Mouse (Mus musculus) heart, embryonic 10.5 days (tissue): ENCODE measurements around the gene Pde8a. TPM values are rescaled to one million over a fixed set of nuclear protein-coding genes. Genes with fewer than 3 reads are reported as not detected.
A peak's percentile ranks its signal among the peaks of the same experiment; 100 is the strongest.

Experiments
- DNase-seq: peaks from one replicate; pipeline ENCODE4 v3.0.0-alpha.2; 2017; ENCODE audit warnings: low spot score
- H3K27ac ChIP-seq: fragments of 300-500 bp; sonication (generic); 2 replicates; pipeline ENCODE4 v1.5.1; 2016; ENCODE audit warnings: mild to moderate bottlenecking
- H3K27me3 ChIP-seq: fragments of 300-500 bp; sonication (generic); 2 replicates; pipeline ENCODE4 v1.6.1; 2016; ENCODE audit warnings: mild to moderate bottlenecking; ENCODE audit not compliant: poor library complexity, insufficient read depth, severe bottlenecking
- H3K36me3 ChIP-seq: fragments of 300-500 bp; sonication (generic); 2 replicates; pipeline ENCODE4 v1.6.1; 2016; ENCODE audit warnings: mild to moderate bottlenecking, moderate library complexity
- H3K4me1 ChIP-seq: fragments of 300-500 bp; sonication (generic); 2 replicates; pipeline ENCODE4 v1.6.1; 2016; ENCODE audit warnings: mild to moderate bottlenecking
- H3K4me3 ChIP-seq: fragments of 300-500 bp; sonication (generic); 2 replicates; pipeline ENCODE4 v1.5.1; 2016; ENCODE audit warnings: mild to moderate bottlenecking, moderate library complexity
- H3K9me3 ChIP-seq: fragments of 300-500 bp; sonication (generic); 2 replicates; pipeline ENCODE4 v1.6.1; 2016; ENCODE audit warnings: mild to moderate bottlenecking, moderate library complexity
- WGBS: fragments of 180-500 bp; shearing (Covaris S2); methylation state at CpG from one replicate; pipeline ENCODE4 v1.1.7; 2016; 5-methylcytosine and 5-hydroxymethylcytosine counted together
- polyA plus RNA-seq: library from polyadenylated mRNA; unstranded; fragments of >200 nt; fragmentation: Nextera tagmentation; extraction: Ambion mirVana; gene quantifications from 2 replicates; pipeline ENCODE4 v1.2.1, GENCODE M21; 2016

Pde8a gene
- polyA plus RNA-seq, 1 experiment from 2014 or later, result 2.3 TPM

GRCm38 (mm10) chr7:81214153-81214907 lies 934 bp downstream of the Pde8a start:
- Histone ChIP-seq H3K36me3 (no peaks in the 10 kb centered on the region), H3K4me1 (peaks cover 40% of the 10 kb centered on the region), H3K4me3 (peak overlapping the region; percentile 66), H3K9me3 (no peaks in the 10 kb centered on the region), H3K27ac (peak overlapping the region; percentile 86), H3K27me3 (peaks cover 52% of the 10 kb centered on the region)
- no peak for DNase-seq
- WGBS, result 4% methylated on average over 37 of the region's 40 CpGs

DNA sequence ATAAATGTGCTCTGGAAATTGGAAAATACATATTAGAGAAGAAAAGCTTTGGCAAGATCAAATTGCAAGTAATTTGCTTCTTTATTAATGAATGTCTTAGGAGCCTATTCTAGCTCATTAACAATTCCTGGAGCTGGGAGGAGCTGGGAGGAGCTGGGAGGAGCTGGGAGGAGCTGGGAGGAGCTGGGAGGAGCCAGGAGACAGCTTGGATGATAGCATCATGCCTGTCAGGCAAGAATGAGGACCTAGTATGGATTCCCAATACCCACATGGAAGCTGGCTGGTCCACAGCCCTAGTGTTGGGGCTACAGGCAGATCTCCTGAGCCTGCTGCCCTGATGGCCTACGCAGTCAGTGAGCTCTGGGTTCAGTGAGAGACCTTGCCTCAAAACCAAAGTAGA lies 2.6 kb downstream of the Pde8a start:
- H3K4me1 ChIP-seq, result peaks cover 30% of the 10 kb centered on the region
- WGBS, result 86% methylated on average over 1 of the region's 1 CpGs
- H3K36me3 ChIP-seq, result no peaks in the 10 kb centered on the region
- no peak overlapping the region for H3K27ac ChIP-seq
- H3K27me3 ChIP-seq, result peaks cover 46% of the 10 kb centered on the region
- no peaks in the 10 kb centered on the region for H3K9me3 ChIP-seq
- no peak for DNase-seq
- H3K4me3 ChIP-seq, result no peak overlapping the region

- no peaks in the 10 kb centered on the region for H3K36me3 ChIP-seq
- peak; percentile 63 for DNase-seq
- no peak overlapping the region for H3K4me3 ChIP-seq
- peaks cover 24% of the 10 kb centered on the region for H3K27me3 ChIP-seq
- H3K4me1 ChIP-seq, result 0 out of 2 replicates have a peak, but pooled peaks cover under 1% of the 10 kb centered on the region
- 57% methylated on average over 7 of the region's 7 CpGs for WGBS
- H3K9me3 ChIP-seq, result no peaks in the 10 kb centered on the region
- H3K27ac ChIP-seq, result no peak overlapping the region
These were observed 5.9 kb downstream of the Pde8a start for GRCm38 (mm10) chr7:81219321-81219720.

GRCm38 (mm10) chr7:81220381-81220780 lies 7.0 kb downstream of the Pde8a start:
- H3K9me3 ChIP-seq, result no peaks in the 10 kb centered on the region
- WGBS, result 63% methylated on average over 3 of the region's 3 CpGs
- H3K27me3 ChIP-seq, result peaks cover 14% of the 10 kb centered on the region; the same call in 1 of the 2 replicates
- H3K36me3 ChIP-seq, result no peaks in the 10 kb centered on the region
- peak; percentile 58 for DNase-seq
- H3K27ac ChIP-seq, result no peak overlapping the region
- no peaks in the 10 kb centered on the region for H3K4me1 ChIP-seq
- no peak overlapping the region for H3K4me3 ChIP-seq

DNA sequence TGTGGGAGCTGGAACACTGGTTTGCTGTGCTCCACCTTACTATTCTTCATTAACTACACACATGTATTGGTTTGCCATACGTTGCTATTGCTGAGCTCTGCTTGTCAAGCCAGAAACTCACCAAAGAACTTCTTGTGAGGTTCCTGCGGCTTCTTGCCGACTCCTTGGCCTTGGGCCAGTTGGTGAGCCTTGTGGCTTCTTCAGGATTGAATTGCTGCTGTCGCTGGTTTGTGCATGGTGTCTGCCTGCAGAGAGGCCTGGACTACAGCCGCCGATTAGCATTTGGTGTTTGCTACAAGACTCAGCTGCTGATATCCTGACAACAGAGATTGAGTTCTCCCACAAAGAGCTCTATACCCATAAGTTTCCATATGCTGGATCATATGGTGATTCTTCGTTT lies 10.9 kb downstream of the Pde8a start:
- no peak overlapping the region for H3K4me3 ChIP-seq
- H3K27me3 ChIP-seq, result no peaks in the 10 kb centered on the region
- no peaks in the 10 kb centered on the region for H3K4me1 ChIP-seq
- WGBS, result 88% methylated on average over 7 of the region's 7 CpGs
- no peaks in the 10 kb centered on the region for H3K9me3 ChIP-seq
- no peaks in the 10 kb centered on the region for H3K36me3 ChIP-seq
- no peak overlapping the region for H3K27ac ChIP-seq
- peak; percentile 48 for DNase-seq

DNA sequence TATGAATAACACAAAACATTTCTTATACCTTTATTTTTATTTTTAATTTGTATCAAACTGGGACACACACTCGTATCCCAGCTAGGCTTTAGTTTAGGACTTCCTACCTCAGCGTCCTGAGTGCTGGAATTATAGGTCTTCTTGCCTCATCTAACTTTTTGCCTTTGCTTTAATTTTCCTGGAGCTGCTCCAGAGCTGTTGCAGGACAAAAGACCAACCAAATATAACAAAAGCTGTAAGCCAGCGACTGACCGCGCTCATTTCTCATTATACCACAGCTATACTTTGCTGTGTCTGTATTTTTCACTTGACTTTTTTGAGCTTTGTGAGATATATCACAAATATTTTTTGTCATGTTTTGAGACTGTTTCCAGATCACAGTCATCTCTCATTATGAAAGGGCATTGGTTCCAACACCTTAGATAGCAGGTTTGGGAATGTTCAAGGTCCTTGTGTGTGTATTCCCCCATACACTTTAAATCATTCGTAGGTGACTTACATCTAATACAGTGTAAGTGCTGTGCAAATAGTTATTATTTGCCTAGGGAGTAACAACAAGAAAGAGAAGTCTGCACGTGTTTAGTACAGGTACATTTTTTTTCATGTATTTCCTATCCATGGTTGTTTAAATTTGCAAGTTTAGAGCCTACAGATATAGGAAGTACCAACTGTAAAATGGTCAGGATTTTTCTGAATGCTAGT lies 16.8 kb downstream of the Pde8a start:
- H3K9me3 ChIP-seq, result no peaks in the 10 kb centered on the region
- no peaks in the 10 kb centered on the region for H3K27me3 ChIP-seq
- no peak overlapping the region for H3K4me3 ChIP-seq
- no peak for DNase-seq
- no peaks in the 10 kb centered on the region for H3K4me1 ChIP-seq
- H3K36me3 ChIP-seq, result no peaks in the 10 kb centered on the region
- no peak overlapping the region for H3K27ac ChIP-seq
- 86% methylated on average over 7 of the region's 7 CpGs for WGBS

DNA sequence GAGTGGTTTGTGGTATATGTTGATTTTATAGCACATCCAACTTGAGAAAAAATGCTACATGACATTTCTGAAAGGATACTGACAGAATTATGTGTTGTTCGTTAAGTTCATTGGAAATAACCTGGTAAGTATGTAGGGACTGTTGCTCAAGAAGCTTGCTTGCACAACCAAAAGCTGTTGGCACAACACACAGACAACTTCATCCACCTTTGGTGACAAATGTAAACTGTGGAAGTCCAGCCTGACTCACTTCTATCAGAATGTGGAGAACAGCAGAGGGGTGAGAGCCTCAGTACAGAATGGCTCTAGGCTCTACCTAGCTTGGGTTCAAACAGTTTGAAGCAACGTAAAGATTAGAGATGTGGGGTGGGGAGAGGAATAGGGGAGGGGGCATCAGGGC lies 19.3 kb downstream of the Pde8a start:
- Histone ChIP-seq H3K36me3 (no peaks in the 10 kb centered on the region), H3K27me3 (no peaks in the 10 kb centered on the region), H3K4me1 (no peaks in the 10 kb centered on the region), H3K4me3 (no peak overlapping the region), H3K27ac (no peak overlapping the region), H3K9me3 (no peaks in the 10 kb centered on the region)
- no peak for DNase-seq
- WGBS, result 77% methylated on average over 2 of the region's 2 CpGs

DNA sequence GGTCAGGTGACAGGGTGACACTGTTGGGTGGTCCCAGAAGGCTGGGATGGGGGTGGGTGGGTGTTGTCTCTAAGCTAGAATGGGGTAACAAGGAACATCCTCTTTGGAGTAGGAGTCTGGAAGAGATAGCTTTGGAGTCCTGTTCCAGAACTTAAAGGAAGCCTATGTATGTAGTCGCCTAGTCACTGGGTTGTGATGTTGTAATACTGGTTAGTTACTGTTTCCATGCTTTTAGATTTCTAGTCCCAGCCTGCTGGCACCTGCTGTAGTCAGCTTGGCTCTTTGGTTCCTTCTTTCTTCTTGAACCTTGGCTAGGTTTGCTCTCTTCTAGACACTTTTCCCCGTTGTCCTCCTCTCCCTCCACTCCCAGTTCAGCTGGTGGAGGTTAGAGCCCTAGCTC lies 21.7 kb downstream of the Pde8a start:
- WGBS, result 74% methylated on average over 2 of the region's 2 CpGs
- Histone ChIP-seq H3K9me3 (no peaks in the 10 kb centered on the region), H3K27me3 (no peaks in the 10 kb centered on the region), H3K4me1 (no peaks in the 10 kb centered on the region), H3K4me3 (no peak overlapping the region), H3K36me3 (no peaks in the 10 kb centered on the region), H3K27ac (no peak overlapping the region)
- no peak for DNase-seq

- Histone ChIP-seq H3K9me3 (no peaks in the 10 kb centered on the region), H3K4me3 (no peak overlapping the region), H3K27me3 (no peaks in the 10 kb centered on the region), H3K4me1 (no peaks in the 10 kb centered on the region), H3K27ac (no peak overlapping the region), H3K36me3 (no peaks in the 10 kb centered on the region)
- WGBS, result 64% methylated on average over 4 of the region's 4 CpGs
- peak; percentile 72 for DNase-seq
These were observed 22.3 kb downstream of the Pde8a start for GRCm38 (mm10) chr7:81235600-81236223.

- no peaks in the 10 kb centered on the region for H3K36me3 ChIP-seq
- H3K27ac ChIP-seq, result no peak overlapping the region
- no peaks in the 10 kb centered on the region for H3K4me1 ChIP-seq
- H3K27me3 ChIP-seq, result no peaks in the 10 kb centered on the region
- DNase-seq, result peak; percentile 19
- H3K9me3 ChIP-seq, result no peaks in the 10 kb centered on the region
- no peak overlapping the region for H3K4me3 ChIP-seq
- WGBS, result 59% methylated on average over 5 of the region's 5 CpGs
These were observed 30.0 kb downstream of the Pde8a start for GRCm38 (mm10) chr7:81243361-81243760.

GRCm38 (mm10) chr7:81249854-81250279 lies 36.5 kb downstream of the Pde8a start:
- peaks cover 8% of the 10 kb centered on the region; the same call in 1 of the 2 replicates for H3K4me1 ChIP-seq
- WGBS, result 69% methylated on average over 3 of the region's 3 CpGs

DNA sequence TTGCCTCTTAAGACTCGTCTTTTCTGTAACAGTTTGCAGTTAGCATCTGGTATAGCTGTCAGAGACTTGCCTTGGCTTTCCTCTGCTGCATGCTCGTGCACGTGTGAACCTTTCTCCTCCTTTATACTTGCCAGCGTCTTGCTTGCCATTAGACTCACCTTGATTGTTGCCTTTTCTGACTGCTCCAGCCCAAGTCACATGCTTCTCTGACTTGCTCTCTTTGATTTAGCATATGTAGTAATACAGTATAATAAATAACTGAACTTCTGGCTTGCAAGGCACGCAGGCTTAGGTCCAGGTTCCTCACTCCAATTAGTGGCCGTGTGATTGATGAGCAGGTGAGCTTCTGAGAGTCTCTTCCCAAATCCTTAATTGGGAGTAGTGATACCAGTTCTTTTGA lies 37.2 kb downstream of the Pde8a start:
- H3K4me3 ChIP-seq, result no peak overlapping the region
- no peaks in the 10 kb centered on the region for H3K27me3 ChIP-seq
- no peak for DNase-seq
- H3K36me3 ChIP-seq, result no peaks in the 10 kb centered on the region
- H3K9me3 ChIP-seq, result no peaks in the 10 kb centered on the region
- peaks cover 8% of the 10 kb centered on the region; the same call in 1 of the 2 replicates for H3K4me1 ChIP-seq
- no peak overlapping the region for H3K27ac ChIP-seq
- 79% methylated on average over 6 of the region's 6 CpGs for WGBS

More at GRCm38 (mm10) chr7:81249854-81250279, 36.5 kb downstream of the Pde8a start:
- no peaks in the 10 kb centered on the region for H3K9me3 ChIP-seq
- no peak for DNase-seq
- H3K36me3 ChIP-seq, result no peaks in the 10 kb centered on the region
- no peak overlapping the region for H3K4me3 ChIP-seq
- no peak overlapping the region for H3K27ac ChIP-seq
- no peaks in the 10 kb centered on the region for H3K27me3 ChIP-seq

- no peak overlapping the region for H3K4me3 ChIP-seq
- WGBS, result 86% methylated on average over 2 of the region's 2 CpGs
- peaks cover 8% of the 10 kb centered on the region; the same call in 1 of the 2 replicates for H3K4me1 ChIP-seq
- DNase-seq, result no peak
- H3K9me3 ChIP-seq, result no peaks in the 10 kb centered on the region
- H3K27ac ChIP-seq, result no peak overlapping the region
- no peaks in the 10 kb centered on the region for H3K36me3 ChIP-seq
- no peaks in the 10 kb centered on the region for H3K27me3 ChIP-seq
These were observed 38.1 kb downstream of the Pde8a start for GRCm38 (mm10) chr7:81251521-81251920.
